Mouse (Mus musculus): ENCODE results near the gene Plxna2. TPM values are rescaled to one million over a fixed set of nuclear protein-coding genes. Genes with fewer than 3 reads are reported as not detected.

Plxna2 gene
- polyA plus RNA-seq, 2 experiments, result 1.1 to 1.2 TPM

DNA sequence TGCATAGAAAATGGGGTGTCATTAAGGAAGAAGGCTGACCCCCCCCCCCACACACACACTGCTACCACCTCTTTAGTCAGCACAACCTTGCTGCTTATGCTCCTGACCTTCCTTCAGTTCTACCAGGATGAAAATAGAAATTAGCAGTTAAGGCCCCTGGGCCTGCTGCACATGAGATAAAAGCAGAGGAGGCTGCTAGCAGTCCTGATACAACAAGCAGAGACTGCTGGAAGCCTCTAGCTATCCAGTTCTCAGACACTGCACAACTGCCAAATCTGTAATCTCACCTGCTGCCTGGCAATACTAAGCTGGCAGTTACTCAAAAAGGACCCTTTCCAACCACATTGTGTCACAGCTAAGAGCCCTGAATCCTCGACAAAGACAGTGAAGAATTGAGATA lies 197.5 kb downstream of the Plxna2 start:
- peaks cover 17 to 25% of the 10 kb centered on the region in 2 experiments for H3K4me1 ChIP-seq (replicated peaks; ENCODE audit: control insufficient read depth in 2 of 2, insufficient read depth in 2 of 2, low read length in 1 of 2)
- 14% methylated on average over 1 of the region's 1 CpGs for WGBS (ENCODE audit: insufficient replicate concordance)
- H3K27ac ChIP-seq, result peak overlapping the region; percentile 50
- no peak for TF ChIP-seq CTCF (IDR thresholded peaks at IDR 0.05; ENCODE audit: low read depth)
- peak; percentile 97 for TF ChIP-seq EP300 (IDR thresholded peaks at IDR 0.05; ENCODE audit: low read depth)
- H3K27me3 ChIP-seq (ENCODE audit: control insufficient read depth, insufficient read depth, low read length), result no peaks in the 10 kb centered on the region
- no peak overlapping the region for H3K4me3 ChIP-seq (ENCODE audit: insufficient read depth in 1 of 2, low read depth in 2 of 2, low read length in 2 of 2)
- peak overlapping the region; percentile 33; the same call in 1 of the 2 replicates for H3K9ac ChIP-seq (replicated peaks)
- H3K36me3 ChIP-seq (replicated peaks; ENCODE audit: control insufficient read depth, insufficient read depth, low read depth), result no peaks in the 10 kb centered on the region
- peak; percentile 46 to 55 (median 49) for DNase-seq (ENCODE audit: low read depth in 3 of 3, low spot score in 3 of 3)
- H3K9me3 ChIP-seq (ENCODE audit: control insufficient read depth, low read length), result no peaks in the 10 kb centered on the region
- ATAC-seq (ENCODE audit: insufficient read depth), result peak; percentile 91
- H3K4me2 ChIP-seq (ENCODE audit: low read depth), result peak overlapping the region; percentile 31

DNA sequence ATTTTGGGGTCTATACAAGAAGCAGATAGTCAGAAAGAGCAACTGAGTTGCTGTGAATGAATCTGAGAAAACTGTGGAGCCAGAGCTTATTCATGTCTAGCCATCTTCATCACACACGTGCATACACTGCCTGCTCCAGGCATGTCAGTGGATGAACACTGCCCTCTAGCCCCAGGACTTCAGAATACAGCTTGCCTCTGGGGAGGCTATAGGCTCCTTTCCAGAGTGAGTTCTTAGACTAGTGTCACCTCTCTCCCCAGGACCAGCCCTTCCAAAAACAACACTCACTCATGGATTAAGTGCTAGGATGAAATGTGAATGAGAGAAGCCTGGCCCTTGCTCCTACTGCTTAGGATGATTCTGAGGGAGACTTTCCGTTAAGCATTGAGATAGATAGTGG lies 198.9 kb downstream of the Plxna2 start:
- Histone ChIP-seq H3K4me2 (ENCODE audit: low read depth) (no peak overlapping the region), H3K4me3 (ENCODE audit: insufficient read depth in 1 of 2, low read depth in 2 of 2, low read length in 2 of 2) (no peak overlapping the region), H3K4me1 (replicated peaks; ENCODE audit: control insufficient read depth in 2 of 2, insufficient read depth in 2 of 2, low read length in 1 of 2) (peaks cover 17 to 25% of the 10 kb centered on the region in 2 experiments), H3K27ac (no peak overlapping the region), H3K9me3 (ENCODE audit: control insufficient read depth, low read length) (no peaks in the 10 kb centered on the region), H3K9ac (replicated peaks) (no peak overlapping the region), H3K36me3 (replicated peaks; ENCODE audit: control insufficient read depth, insufficient read depth, low read depth) (no peaks in the 10 kb centered on the region), H3K27me3 (ENCODE audit: control insufficient read depth, insufficient read depth, low read length) (no peaks in the 10 kb centered on the region)
- DNase-seq (ENCODE audit: low read depth in 3 of 3, low spot score in 3 of 3) (peak; percentile 41 to 63 (median 59)), ATAC-seq (ENCODE audit: insufficient read depth) (peak; percentile 59)
- TF ChIP-seq EP300 (IDR thresholded peaks at IDR 0.05; ENCODE audit: low read depth), result no peak
- TF ChIP-seq CTCF (IDR thresholded peaks at IDR 0.05; ENCODE audit: low read depth), result peak; percentile 92
- WGBS (ENCODE audit: insufficient replicate concordance), result 39% methylated on average over 2 of the region's 2 CpGs

- no peaks in the 10 kb centered on the region for H3K9me3 ChIP-seq (ENCODE audit: control insufficient read depth, low read length)
- ATAC-seq (ENCODE audit: insufficient read depth), result no peak
- no peaks in the 10 kb centered on the region for H3K27me3 ChIP-seq (ENCODE audit: control insufficient read depth, insufficient read depth, low read length)
- no peaks in the 10 kb centered on the region for H3K36me3 ChIP-seq (replicated peaks; ENCODE audit: control insufficient read depth, insufficient read depth, low read depth)
- no peak overlapping the region for H3K4me2 ChIP-seq (ENCODE audit: low read depth)
- H3K4me1 ChIP-seq (replicated peaks; ENCODE audit: control insufficient read depth in 2 of 2, insufficient read depth in 2 of 2, low read length in 1 of 2), result peaks cover 3 to 4% of the 10 kb centered on the region in 2 experiments
- H3K9ac ChIP-seq (replicated peaks), result no peak overlapping the region
- H3K4me3 ChIP-seq (ENCODE audit: insufficient read depth in 1 of 2, low read depth in 2 of 2, low read length in 2 of 2), result no peak overlapping the region
- no peak for DNase-seq (ENCODE audit: low read depth in 3 of 3, low spot score in 3 of 3)
- WGBS (ENCODE audit: insufficient replicate concordance), result 65% methylated on average over 4 of the region's 4 CpGs
- no peak overlapping the region for H3K27ac ChIP-seq
- TF ChIP-seq EP300 (IDR thresholded peaks at IDR 0.05; ENCODE audit: low read depth) (no peak), CTCF (IDR thresholded peaks at IDR 0.05; ENCODE audit: low read depth) (no peak)
Measured at GRCm38 (mm10) chr1:194820953-194821352, 202.9 kb downstream of the Plxna2 start.

DNA sequence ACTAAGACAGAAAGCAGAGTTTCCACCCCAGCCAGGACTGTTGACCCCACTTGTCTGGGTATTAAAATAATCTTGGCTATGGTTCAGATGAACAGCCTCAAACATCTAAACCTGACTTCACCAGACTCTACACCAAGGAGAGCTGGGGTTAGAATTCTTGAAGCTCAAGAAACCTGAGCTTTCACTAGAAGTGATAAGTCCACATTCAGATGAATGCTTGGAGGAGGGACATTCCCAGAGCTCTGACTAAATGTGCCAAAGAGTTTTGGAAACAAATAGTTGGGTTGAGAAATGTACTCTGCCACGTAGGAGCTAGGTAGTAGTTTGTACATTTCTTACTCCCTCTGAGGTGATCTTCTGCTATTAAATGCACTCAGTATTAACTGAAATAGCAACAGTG lies 203.7 kb downstream of the Plxna2 start:
- Histone ChIP-seq H3K36me3 (replicated peaks; ENCODE audit: control insufficient read depth, insufficient read depth, low read depth) (no peaks in the 10 kb centered on the region), H3K4me3 (ENCODE audit: insufficient read depth in 1 of 2, low read depth in 2 of 2, low read length in 2 of 2) (no peak overlapping the region), H3K9ac (replicated peaks) (no peak overlapping the region), H3K27ac (no peak overlapping the region), H3K4me2 (ENCODE audit: low read depth) (no peak overlapping the region), H3K4me1 (replicated peaks; ENCODE audit: control insufficient read depth in 2 of 2, insufficient read depth in 2 of 2, low read length in 1 of 2) (no peaks in the 10 kb centered on the region), H3K9me3 (ENCODE audit: control insufficient read depth, low read length) (no peaks in the 10 kb centered on the region), H3K27me3 (ENCODE audit: control insufficient read depth, insufficient read depth, low read length) (no peaks in the 10 kb centered on the region)
- 36% methylated on average over 1 of the region's 1 CpGs for WGBS (ENCODE audit: insufficient replicate concordance)
- no peak for ATAC-seq (ENCODE audit: insufficient read depth)
- TF ChIP-seq CTCF (IDR thresholded peaks at IDR 0.05; ENCODE audit: low read depth) (no peak), EP300 (IDR thresholded peaks at IDR 0.05; ENCODE audit: low read depth) (no peak)
- no peak for DNase-seq (ENCODE audit: low read depth in 3 of 3, low spot score in 3 of 3)

GRCm38 (mm10) chr1:194828316-194828715 lies 210.3 kb downstream of the Plxna2 start:
- no peaks in the 10 kb centered on the region for H3K27me3 ChIP-seq (ENCODE audit: control insufficient read depth, insufficient read depth, low read length)
- no peak overlapping the region for H3K4me3 ChIP-seq (ENCODE audit: insufficient read depth in 1 of 2, low read depth in 2 of 2, low read length in 2 of 2)
- no peaks in the 10 kb centered on the region for H3K4me1 ChIP-seq (replicated peaks; ENCODE audit: control insufficient read depth in 2 of 2, insufficient read depth in 2 of 2, low read length in 1 of 2)
- no peak for DNase-seq (ENCODE audit: low read depth in 3 of 3, low spot score in 3 of 3)
- no peak overlapping the region for H3K4me2 ChIP-seq (ENCODE audit: low read depth)
- TF ChIP-seq CTCF (IDR thresholded peaks at IDR 0.05; ENCODE audit: low read depth) (no peak), EP300 (IDR thresholded peaks at IDR 0.05; ENCODE audit: low read depth) (no peak)
- H3K9ac ChIP-seq (replicated peaks), result no peak overlapping the region
- H3K27ac ChIP-seq, result no peak overlapping the region
- no peaks in the 10 kb centered on the region for H3K36me3 ChIP-seq (replicated peaks; ENCODE audit: control insufficient read depth, insufficient read depth, low read depth)
- no peaks in the 10 kb centered on the region for H3K9me3 ChIP-seq (ENCODE audit: control insufficient read depth, low read length)
- no peak for ATAC-seq (ENCODE audit: insufficient read depth)
